ENCODE assay signal across 8 mouse cellular contexts in the genomic region with DNA sequence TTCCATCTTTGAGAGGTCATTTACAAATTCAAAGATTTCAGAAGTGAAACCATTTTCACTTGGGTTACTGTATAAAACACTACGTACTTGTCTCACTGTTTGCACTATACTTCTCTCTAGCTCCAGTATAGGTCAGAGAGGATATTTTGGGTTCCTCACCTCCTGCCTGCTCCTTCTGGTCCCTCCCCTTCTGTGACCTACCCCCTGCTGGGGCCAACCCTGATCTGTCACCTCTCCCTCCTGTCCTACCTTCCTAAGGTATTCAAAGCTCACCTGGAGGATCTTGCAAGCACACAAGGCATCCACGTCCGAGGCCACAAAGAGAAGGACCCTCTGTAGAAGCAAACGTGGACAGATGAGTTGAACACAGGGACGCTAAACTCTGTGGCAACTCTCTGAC. TPM values are rescaled to one million over a fixed set of nuclear protein-coding genes. Genes with fewer than 3 reads are reported as not detected.
DNase-seq lines count a peak whose midpoint lies in the region; ATAC-seq and TF ChIP-seq lines count a peak whose summit lies in the region.

No protein-coding gene starts in this region.

- H3K4me2 ChIP-seq in heart, embryonic 15.5 days, result peak overlapping the region; percentile 91
- peak overlapping the region; percentile 86 for H3K4me2 ChIP-seq in forebrain, embryonic 16.5 days (ENCODE audit: low read length)
- H3K4me2 ChIP-seq in liver, embryonic 16.5 days (ENCODE audit: low read depth, low read length), result peak overlapping the region; percentile 83

- no peak for TF ChIP-seq POLR2A in MEL (IDR thresholded peaks at IDR 0.05; ENCODE audit: control insufficient read depth in 1 of 2, insufficient read depth in 1 of 2, low read depth in 1 of 2, low read length in 2 of 2, poor library complexity in 1 of 2)

- 6% methylated on average over 5 of the region's 5 CpGs for WGBS in heart, embryonic 15.5 days
- WGBS in forebrain, embryonic 16.5 days, result 9% methylated on average over 5 of the region's 5 CpGs
- WGBS in liver, embryonic 16.5 days (ENCODE audit: insufficient replicate concordance), result 3% methylated on average over 5 of the region's 5 CpGs

- no peak for TF ChIP-seq CTCF in MEL (IDR thresholded peaks at IDR 0.05 in 2 of 3, conservative IDR thresholded peaks at IDR 0.05 in 1 of 3; ENCODE audit: control insufficient read depth in 1 of 3, insufficient read depth in 1 of 3, low read depth in 2 of 3, low read length in 3 of 3, poor library complexity in 1 of 3, severe bottlenecking in 1 of 3)

- no peak for TF ChIP-seq RAD21 in MEL (IDR thresholded peaks at IDR 0.05; ENCODE audit: low read depth, low read length)

- no peaks in the 10 kb centered on the region for H3K27me3 ChIP-seq in heart, embryonic 15.5 days
- H3K27me3 ChIP-seq in MEL (ENCODE audit: control insufficient read depth in 1 of 2, insufficient read depth in 2 of 2, low read length in 2 of 2), result no peaks in the 10 kb centered on the region
- no peaks in the 10 kb centered on the region for H3K27me3 ChIP-seq in forebrain, embryonic 16.5 days (replicated peaks; ENCODE audit: control insufficient read depth, insufficient read depth, low read length)
- H3K27me3 ChIP-seq in liver, embryonic 16.5 days (ENCODE audit: control insufficient read depth, insufficient read depth, low read depth, low read length), result no peaks in the 10 kb centered on the region

- peaks cover 36% of the 10 kb centered on the region for H3K36me3 ChIP-seq in heart, embryonic 15.5 days
- peaks cover 5 to 8% of the 10 kb centered on the region in 2 experiments for H3K36me3 ChIP-seq in MEL (ENCODE audit: control insufficient read depth in 1 of 2, insufficient read depth in 2 of 2, low read length in 2 of 2)
- H3K36me3 ChIP-seq in forebrain, embryonic 16.5 days (ENCODE audit: control insufficient read depth, insufficient read depth), result peaks cover 11% of the 10 kb centered on the region; the same call in 1 of the 2 replicates
- peaks cover 41% of the 10 kb centered on the region for H3K36me3 ChIP-seq in liver, embryonic 16.5 days (ENCODE audit: control insufficient read depth, insufficient read depth)

- peak overlapping the region; percentile 79 for H3K4me3 ChIP-seq in heart, embryonic 15.5 days
- peak overlapping the region; percentile 59 to 99 for H3K4me3 ChIP-seq in MEL (ENCODE audit: control insufficient read depth in 1 of 2, insufficient read depth in 1 of 2, low read depth in 2 of 2, low read length in 2 of 2)
- H3K4me3 ChIP-seq in forebrain, embryonic 16.5 days (replicated peaks; ENCODE audit: low read length), result peak overlapping the region; percentile 92
- peak overlapping the region; percentile 82 for H3K4me3 ChIP-seq in liver, embryonic 16.5 days (ENCODE audit: low read depth, low read length)

- no peak for TF ChIP-seq EP300 in MEL (IDR thresholded peaks at IDR 0.05; ENCODE audit: low read depth in 1 of 2, low read length in 2 of 2)

- peaks cover 20% of the 10 kb centered on the region for H3K4me1 ChIP-seq in heart, embryonic 15.5 days (replicated peaks)
- H3K4me1 ChIP-seq in MEL (ENCODE audit: control insufficient read depth in 1 of 2, insufficient read depth in 2 of 2, low read length in 2 of 2), result peaks cover 0 to 3% of the 10 kb centered on the region in 2 experiments; a peak in 2 of 4 replicates
- peaks cover 11% of the 10 kb centered on the region for H3K4me1 ChIP-seq in forebrain, embryonic 16.5 days (replicated peaks; ENCODE audit: control insufficient read depth, insufficient read depth, low read length)
- H3K4me1 ChIP-seq in liver, embryonic 16.5 days (ENCODE audit: control insufficient read depth, low read depth, low read length), result peaks cover 12% of the 10 kb centered on the region

- peak overlapping the region; percentile 83 for H3K9ac ChIP-seq in heart, embryonic 15.5 days
- peak overlapping the region; percentile 80 for H3K9ac ChIP-seq in MEL (ENCODE audit: control insufficient read depth, low read depth, low read length, poor library complexity, severe bottlenecking)
- peak overlapping the region; percentile 81 for H3K9ac ChIP-seq in forebrain, embryonic 16.5 days (replicated peaks; ENCODE audit: low read depth, low read length)
- H3K9ac ChIP-seq in liver, embryonic 16.5 days (ENCODE audit: low read depth, low read length), result peak overlapping the region; percentile 80

- H3K27ac ChIP-seq in heart, embryonic 15.5 days, result peak overlapping the region; percentile 84
- peak overlapping the region; percentile 62 for H3K27ac ChIP-seq in MEL (ENCODE audit: control insufficient read depth, low read depth, low read length)
- H3K27ac ChIP-seq in forebrain, embryonic 16.5 days (ENCODE audit: low read length), result no peak overlapping the region
- peak overlapping the region; percentile 84 for H3K27ac ChIP-seq in liver, embryonic 16.5 days (ENCODE audit: low read length)

- no peaks in the 10 kb centered on the region for H3K9me3 ChIP-seq in heart, embryonic 15.5 days (replicated peaks)
- no peaks in the 10 kb centered on the region for H3K9me3 ChIP-seq in MEL (replicated peaks; ENCODE audit: insufficient read depth, low read length)
- H3K9me3 ChIP-seq in forebrain, embryonic 16.5 days (ENCODE audit: control insufficient read depth, low read length), result no peaks in the 10 kb centered on the region
- H3K9me3 ChIP-seq in liver, embryonic 16.5 days (replicated peaks; ENCODE audit: control insufficient read depth, low read length), result no peaks in the 10 kb centered on the region

- peaks cover 30% of the 10 kb centered on the region for H3K79me2 ChIP-seq in MEL (ENCODE audit: control insufficient read depth, insufficient read depth, low read length, poor library complexity)

- DNase-seq in heart, postnatal 14 days, result no peak
- DNase-seq in MEL (ENCODE audit: low read depth, low spot score), result no peak
- DNase-seq in right cerebral cortex, adult 18-20 months, result no peak
- DNase-seq in thymus, postnatal 36 days, result no peak
- DNase-seq in kidney, postnatal 36 days, result no peak

- no peak for ATAC-seq in heart, embryonic 15.5 days (replicated peaks; ENCODE audit: insufficient number of reproducible peaks, insufficient read depth, low FRiP score, low read depth)
- no peak for ATAC-seq in forebrain, embryonic 16.5 days
- ATAC-seq in liver, embryonic 16.5 days (ENCODE audit: low read depth), result peak; percentile 50

- intact Hi-C loops in heart, postnatal 14 days (cut with DNase I), result loop anchor here (5.0 kb wide), 1 partner anchor 66 kb away; a partner anchor contains a TSS

TF ChIP-seq in MEL, 35 proteins besides CTCF, POLR2A, EP300 and RAD21:
- no peak for TF ChIP-seq MAX (IDR thresholded peaks at IDR 0.05; ENCODE audit: low read length)
- no peak for TF ChIP-seq MEF2A (IDR thresholded peaks at IDR 0.05; ENCODE audit: extremely low read depth, insufficient replicate concordance, low read depth, low read length, poor library complexity, severe bottlenecking)
- TF ChIP-seq JUND (IDR thresholded peaks at IDR 0.05; ENCODE audit: low read depth, low read length), result no peak

RNA-seq across cellular contexts. Expression of a gene that starts 0.5 kb away (rescaled TPM):
- polyA plus RNA-seq in heart, embryonic 15.5 days (2015; fragmentation: Nextera tagmentation; extraction: Ambion mirVana), result 62.2 and 69.6 TPM in 2 replicates
- total RNA-seq in heart, postnatal 14 days (2021), result 10 to 100 TPM; 56.5 to 61.4 TPM
- 37.3 and 41.9 TPM in 2 replicates for total RNA-seq in MEL (2012; rRNA removed)
- 10 to 100 TPM in 1 of 2 experiments, not detected in 1; 67.8 TPM for polyA plus RNA-seq in MEL (2012; ENCODE audit: insufficient read depth in 1 of 2, insufficient read length in 2 of 2, low read depth in 1 of 2, low replicate concordance in 2 of 2, missing spikeins in 1 of 2)
- 115 and 130 TPM in 2 replicates for polyA plus RNA-seq in forebrain, embryonic 16.5 days (2015; fragmentation: Nextera tagmentation; extraction: Ambion mirVana)
- polyA plus RNA-seq in liver, embryonic 16.5 days (2015; fragmentation: Nextera tagmentation; extraction: Ambion mirVana), result 37.0 and 38.2 TPM in 2 replicates

RNA-seq across cellular contexts. Expression of a gene that starts 0.8 kb away (rescaled TPM):
- polyA plus RNA-seq in heart, embryonic 15.5 days (2015; fragmentation: Nextera tagmentation; extraction: Ambion mirVana), result 27.9 and 37.6 TPM in 2 replicates
- 1 to 10 TPM; 4.9 to 5.0 TPM for total RNA-seq in heart, postnatal 14 days (2021)
- 81.1 and 90.2 TPM in 2 replicates for total RNA-seq in MEL (2012; rRNA removed)
- polyA plus RNA-seq in MEL (2012; ENCODE audit: insufficient read depth in 1 of 2, insufficient read length in 2 of 2, low read depth in 1 of 2, low replicate concordance in 2 of 2, missing spikeins in 1 of 2), result 10 to 100 TPM in 1 of 2 experiments, not detected in 1; 87.4 TPM
- 21.1 and 23.7 TPM in 2 replicates for polyA plus RNA-seq in forebrain, embryonic 16.5 days (2015; fragmentation: Nextera tagmentation; extraction: Ambion mirVana)
- 33.6 and 38.5 TPM in 2 replicates for polyA plus RNA-seq in liver, embryonic 16.5 days (2015; fragmentation: Nextera tagmentation; extraction: Ambion mirVana)

RNA-seq across cellular contexts. Expression of a gene that starts 25.3 kb away (rescaled TPM):
- 32.0 and 36.3 TPM in 2 replicates for polyA plus RNA-seq in heart, embryonic 15.5 days (2015; fragmentation: Nextera tagmentation; extraction: Ambion mirVana)
- 10 to 100 TPM; 18.3 to 19.2 TPM for total RNA-seq in heart, postnatal 14 days (2021)
- total RNA-seq in MEL (2012; rRNA removed), result 19.9 and 25.3 TPM in 2 replicates
- polyA plus RNA-seq in MEL (2012; ENCODE audit: insufficient read depth in 1 of 2, insufficient read length in 2 of 2, low read depth in 1 of 2, low replicate concordance in 2 of 2, missing spikeins in 1 of 2), result 10 to 100 TPM in 1 of 2 experiments, not detected in 1; 33.0 TPM
- polyA plus RNA-seq in forebrain, embryonic 16.5 days (2015; fragmentation: Nextera tagmentation; extraction: Ambion mirVana), result 27.8 and 32.5 TPM in 2 replicates
- 16.4 and 18.1 TPM in 2 replicates for polyA plus RNA-seq in liver, embryonic 16.5 days (2015; fragmentation: Nextera tagmentation; extraction: Ambion mirVana)

RNA-seq across cellular contexts. Expression of a gene that starts 25.4 kb away (rescaled TPM):
- not detected in 2 replicates for polyA plus RNA-seq in heart, embryonic 15.5 days (2015; fragmentation: Nextera tagmentation; extraction: Ambion mirVana)
- not detected for total RNA-seq in heart, postnatal 14 days (2021)
- 1.3 and 2.9 TPM in 2 replicates for total RNA-seq in MEL (2012; rRNA removed)
- 10 to 100 TPM in 1 of 2 experiments, not detected in 1; 13.9 TPM for polyA plus RNA-seq in MEL (2012; ENCODE audit: insufficient read depth in 1 of 2, insufficient read length in 2 of 2, low read depth in 1 of 2, low replicate concordance in 2 of 2, missing spikeins in 1 of 2)
- not detected in 2 replicates for polyA plus RNA-seq in forebrain, embryonic 16.5 days (2015; fragmentation: Nextera tagmentation; extraction: Ambion mirVana)
- polyA plus RNA-seq in liver, embryonic 16.5 days (2015; fragmentation: Nextera tagmentation; extraction: Ambion mirVana), result not detected in 2 replicates

RNA-seq across cellular contexts. Expression of a gene that starts 34.4 kb away (rescaled TPM):
- 25.6 and 32.8 TPM in 2 replicates for polyA plus RNA-seq in heart, embryonic 15.5 days (2015; fragmentation: Nextera tagmentation; extraction: Ambion mirVana)
- 10 to 100 TPM; 52.8 to 62.4 TPM for total RNA-seq in heart, postnatal 14 days (2021)
- total RNA-seq in MEL (2012; rRNA removed), result not detected in 2 replicates
- polyA plus RNA-seq in MEL (2012; ENCODE audit: insufficient read depth in 1 of 2, insufficient read length in 2 of 2, low read depth in 1 of 2, low replicate concordance in 2 of 2, missing spikeins in 1 of 2), result not detected
- polyA plus RNA-seq in forebrain, embryonic 16.5 days (2015; fragmentation: Nextera tagmentation; extraction: Ambion mirVana), result 90.7 and 106 TPM in 2 replicates
- 8.4 and 9.8 TPM in 2 replicates for polyA plus RNA-seq in liver, embryonic 16.5 days (2015; fragmentation: Nextera tagmentation; extraction: Ambion mirVana)
